Mouse (Mus musculus) heart, postnatal 0 days (tissue): ENCODE measurements at regions not wholly inside any gene's neighbourhood (a gene's known extent, or its start where the extent isn't known, plus 50 kb on each side); places are given as distances from the start of the nearest gene placed in this dataset.

Source experiments
- ATAC-seq: fragments of 200-750 bp; cut with Nextera tagmentation; 2 replicates; pipeline ENCODE4 v1.8.0; 2017; ENCODE audit warnings: low read depth, moderate number of reproducible peaks, moderate library complexity; ENCODE audit not compliant: insufficient read depth
- DNase-seq: peaks from one replicate; pipeline ENCODE4 v3.0.0-alpha.2; 2016; ENCODE audit warnings: low spot score
- H3K27ac ChIP-seq: fragments of 300-500 bp; sonication (generic); 2 replicates; pipeline ENCODE4 v1.5.1; 2014; ENCODE audit warnings: low read depth, mild to moderate bottlenecking
- H3K27me3 ChIP-seq: fragments of 300-500 bp; sonication (generic); 2 replicates; pipeline ENCODE4 v1.6.1; 2014; ENCODE audit warnings: low read length, mixed read lengths; ENCODE audit not compliant: control insufficient read depth, insufficient read depth
- H3K36me3 ChIP-seq: fragments of 300-500 bp; sonication (generic); replicated peaks from 2 replicates; pipeline ENCODE4 v1.6.1; 2014; ENCODE audit warnings: low read length, mixed read lengths; ENCODE audit not compliant: control insufficient read depth, insufficient read depth
- H3K4me1 ChIP-seq: fragments of 300-500 bp; sonication (generic); 2 replicates; pipeline ENCODE4 v1.6.1; 2014; ENCODE audit warnings: antibody characterized with exemption; ENCODE audit not compliant: control insufficient read depth, insufficient read depth
- H3K4me2 ChIP-seq: fragments of 300-500 bp; sonication (generic); 2 replicates; pipeline ENCODE4 v1.6.1; 2014; ENCODE audit warnings: low read depth, mild to moderate bottlenecking, low read length, moderate library complexity
- H3K4me3 ChIP-seq: fragments of 300-500 bp; sonication (generic); 2 replicates; pipeline ENCODE4 v1.5.1; 2014; ENCODE audit warnings: low read depth, low read length
- H3K9ac ChIP-seq: fragments of 300-500 bp; sonication (generic); replicated peaks from 2 replicates; pipeline ENCODE4 v1.6.1; 2014; ENCODE audit warnings: low read depth, low read length, mixed read lengths
- H3K9me3 ChIP-seq: fragments of 300-500 bp; sonication (generic); replicated peaks from 2 replicates; pipeline ENCODE4 v1.6.1; 2016; ENCODE audit warnings: low read length; ENCODE audit not compliant: control insufficient read depth
- CTCF ChIP-seq: IDR thresholded peaks from 2 replicates; pipeline ENCODE4 v1.5.1; 2016; ENCODE audit warnings: antibody characterized with exemption, control low read depth, low read depth
- EP300 ChIP-seq: IDR thresholded peaks from 2 replicates; pipeline ENCODE4 v1.6.1; 2016; ENCODE audit warnings: antibody characterized with exemption, low read depth
- WGBS: fragments of 180-500 bp; shearing (Covaris S2); extraction: QIAGEN DNeasy Blood & Tissue Kit; methylation state at CpG from one replicate; pipeline ENCODE4 v1.1.7; 2014; 5-methylcytosine and 5-hydroxymethylcytosine counted together

- H3K9ac ChIP-seq, result no peak overlapping the region
- H3K36me3 ChIP-seq, result no peaks in the 10 kb centered on the region
- H3K4me2 ChIP-seq, result no peak overlapping the region
- no peaks in the 10 kb centered on the region for H3K9me3 ChIP-seq
- no peak for DNase-seq
- H3K4me1 ChIP-seq, result 0 out of 2 replicates have a peak, but pooled peaks cover 3% of the 10 kb centered on the region
- TF ChIP-seq EP300, result no peak
- TF ChIP-seq CTCF, result no peak
- no peaks in the 10 kb centered on the region for H3K27me3 ChIP-seq
- no peak overlapping the region for H3K4me3 ChIP-seq
- 57% methylated on average over 11 of the region's 11 CpGs for WGBS
- ATAC-seq, result no peak
- peak overlapping the region; percentile 49 for H3K27ac ChIP-seq
Measured at GRCm38 (mm10) chr1:166800953-166801603, 119.4 kb upstream of the Fmo9 start.

- Histone ChIP-seq H3K36me3 (no peaks in the 10 kb centered on the region), H3K9me3 (no peaks in the 10 kb centered on the region), H3K9ac (no peak overlapping the region), H3K27me3 (no peaks in the 10 kb centered on the region), H3K4me1 (0 out of 2 replicates have a peak, but pooled peaks cover 3% of the 10 kb centered on the region), H3K27ac (no peak overlapping the region), H3K4me3 (no peak overlapping the region), H3K4me2 (no peak overlapping the region)
- 35% methylated on average over 4 of the region's 4 CpGs for WGBS
- DNase-seq (no peak), ATAC-seq (no peak)
- TF ChIP-seq CTCF, result no peak
- TF ChIP-seq EP300, result no peak
Measured at GRCm38 (mm10) chr1:166801929-166802328, 120.3 kb upstream of the Fmo9 start.

GRCm38 (mm10) chr1:166803928-166804327 lies 122.3 kb upstream of the Fmo9 start:
- H3K36me3 ChIP-seq, result no peaks in the 10 kb centered on the region
- ATAC-seq, result no peak

GRCm38 (mm10) chr1:166804333-166804732 lies 122.7 kb upstream of the Fmo9 start:
- DNase-seq (no peak), ATAC-seq (no peak)
- TF ChIP-seq CTCF (no peak), EP300 (no peak)
- no peak overlapping the region for H3K27ac ChIP-seq
- H3K27me3 ChIP-seq, result no peaks in the 10 kb centered on the region
- 61% methylated on average over 1 of the region's 1 CpGs for WGBS
- no peak overlapping the region for H3K4me3 ChIP-seq
- no peak overlapping the region for H3K9ac ChIP-seq
- no peaks in the 10 kb centered on the region for H3K36me3 ChIP-seq
- no peak overlapping the region for H3K4me2 ChIP-seq
- H3K9me3 ChIP-seq, result no peaks in the 10 kb centered on the region
- 0 out of 2 replicates have a peak, but pooled peaks cover 3% of the 10 kb centered on the region for H3K4me1 ChIP-seq

More at GRCm38 (mm10) chr1:166803928-166804327, 122.3 kb upstream of the Fmo9 start:
- no peak for DNase-seq
- H3K27me3 ChIP-seq, result no peaks in the 10 kb centered on the region
- TF ChIP-seq CTCF, result no peak
- no peak for TF ChIP-seq EP300
- no peak overlapping the region for H3K9ac ChIP-seq
- 0 out of 2 replicates have a peak, but pooled peaks cover 3% of the 10 kb centered on the region for H3K4me1 ChIP-seq
- H3K4me2 ChIP-seq, result no peak overlapping the region
- no peak overlapping the region for H3K27ac ChIP-seq
- no peak overlapping the region for H3K4me3 ChIP-seq
- WGBS, result 56% methylated on average over 2 of the region's 2 CpGs
- H3K9me3 ChIP-seq, result no peaks in the 10 kb centered on the region

- no peak overlapping the region for H3K4me3 ChIP-seq
- TF ChIP-seq EP300 (peak; percentile 51; the same call in 1 of the 2 replicates), CTCF (no peak)
- no peaks in the 10 kb centered on the region for H3K9me3 ChIP-seq
- 44% methylated on average over 7 of the region's 7 CpGs for WGBS
- no peaks in the 10 kb centered on the region for H3K4me1 ChIP-seq
- H3K27me3 ChIP-seq, result no peaks in the 10 kb centered on the region
- no peaks in the 10 kb centered on the region for H3K36me3 ChIP-seq
- peak; percentile 30; the same call in 1 of the 2 replicates for ATAC-seq
- DNase-seq, result no peak
- H3K9ac ChIP-seq, result no peak overlapping the region
- peak overlapping the region; percentile 72 for H3K27ac ChIP-seq
- no peak overlapping the region for H3K4me2 ChIP-seq
Measured at GRCm38 (mm10) chr1:166807163-166807945, 125.7 kb upstream of the Fmo9 start.
